Mouse (Mus musculus): ENCODE data around the gene Stx8.

Stx8 gene

GRCm38 (mm10) chr11:68035303-68035891, 69.4 kb downstream of the Stx8 start:
- DNase-seq (ENCODE audit: low read depth, low spot score): no peak

- peak; percentile 25 for DNase-seq (ENCODE audit: low read depth, low spot score)
These were observed 70.4 kb downstream of the Stx8 start for GRCm38 (mm10) chr11:68036133-68036959.

DNA sequence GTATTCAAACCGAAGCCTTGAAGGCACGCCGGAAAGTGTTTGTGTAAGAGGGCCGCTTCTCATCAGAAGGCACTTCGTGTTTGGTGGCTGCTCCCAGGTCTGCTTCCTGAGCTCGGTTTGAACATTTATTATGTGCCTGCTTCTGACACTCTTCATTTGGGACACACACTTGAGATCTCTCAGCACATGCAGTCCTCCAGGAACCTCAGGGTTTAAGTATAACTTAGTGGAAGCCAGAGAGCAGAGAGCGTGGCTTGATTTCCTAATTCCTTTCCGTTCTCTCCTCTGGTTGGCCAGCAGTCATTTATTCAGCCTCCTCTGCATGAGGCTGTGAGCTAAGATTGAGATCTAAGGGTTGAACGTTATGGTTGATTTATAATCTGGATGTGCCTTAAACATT, 71.1 kb downstream of the Stx8 start:
- DNase-seq (ENCODE audit: low read depth, low spot score): no peak

DNA sequence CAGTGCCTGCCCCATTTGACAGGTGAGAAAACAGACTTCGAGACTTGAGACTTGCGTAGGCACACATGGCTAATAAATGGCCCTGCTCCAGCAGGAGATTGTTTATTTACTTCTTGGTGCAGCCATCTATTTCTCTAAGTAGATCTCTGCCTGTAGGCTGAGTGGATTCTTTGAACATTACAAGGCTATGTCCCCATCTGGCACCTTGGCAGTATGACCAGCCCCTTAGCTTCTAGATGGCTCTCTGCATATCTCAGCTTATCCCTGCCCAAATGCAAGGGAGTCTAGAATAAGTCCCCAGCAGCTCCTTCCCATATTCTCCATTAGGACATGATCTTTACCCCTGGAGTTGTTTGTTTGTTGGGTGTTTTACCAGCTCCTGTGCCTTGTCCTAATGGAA, 72.1 kb downstream of the Stx8 start:
- no peak for DNase-seq (ENCODE audit: low read depth, low spot score)

DNA sequence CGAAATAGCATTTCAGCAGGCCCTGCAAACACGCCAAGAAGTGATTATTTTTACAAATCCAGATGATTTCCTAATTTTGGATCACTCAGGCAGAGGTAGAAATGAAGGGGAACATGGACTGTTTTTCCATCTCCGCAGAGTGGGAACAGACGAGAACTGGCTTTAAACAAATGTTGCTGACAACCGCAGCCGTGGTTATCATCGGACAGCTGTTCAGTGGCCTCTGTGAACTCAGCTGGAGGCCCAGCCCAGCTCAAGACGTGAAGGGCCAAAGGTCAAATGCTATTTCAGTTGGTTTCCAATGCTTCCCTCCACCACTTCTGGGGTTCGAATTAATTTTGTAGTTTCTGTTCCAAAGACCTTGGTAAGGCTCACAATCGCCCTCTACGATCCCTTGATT, 78.2 kb downstream of the Stx8 start:
- no peak for DNase-seq (ENCODE audit: low read depth, low spot score)

- DNase-seq (ENCODE audit: low read depth, low spot score): peak; percentile 16
These were observed 80.9 kb downstream of the Stx8 start for GRCm38 (mm10) chr11:68046916-68047315.

GRCm38 (mm10) chr11:68049261-68050165, 83.5 kb downstream of the Stx8 start:
- no peak for DNase-seq (ENCODE audit: low read depth, low spot score)

DNA sequence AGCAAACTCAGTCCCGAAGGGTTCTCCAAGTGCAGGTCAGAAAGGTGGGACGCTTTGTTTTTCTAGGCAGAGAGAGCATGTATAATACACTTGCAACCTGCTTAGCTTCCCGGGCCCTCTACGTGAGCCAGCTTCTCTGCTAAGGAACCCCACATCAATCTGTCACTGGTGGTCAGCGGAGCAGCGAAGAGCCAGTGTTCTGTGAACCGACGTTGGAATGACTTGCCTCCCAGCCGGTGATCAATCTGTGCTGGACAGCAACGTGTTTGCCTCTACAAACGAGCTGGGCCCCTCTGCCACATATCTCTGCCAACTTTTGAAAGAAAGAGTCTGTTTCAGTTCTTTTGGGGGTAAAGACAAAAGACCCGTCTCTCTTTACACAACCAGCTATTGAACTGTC, 84.7 kb downstream of the Stx8 start:
- DNase-seq (ENCODE audit: low read depth, low spot score): no peak

GRCm38 (mm10) chr11:68051305-68051704, 85.3 kb downstream of the Stx8 start:
- DNase-seq (ENCODE audit: low read depth, low spot score): no peak

- DNase-seq (ENCODE audit: low read depth, low spot score): no peak
These were observed 92.6 kb downstream of the Stx8 start for GRCm38 (mm10) chr11:68058466-68059201.

DNA sequence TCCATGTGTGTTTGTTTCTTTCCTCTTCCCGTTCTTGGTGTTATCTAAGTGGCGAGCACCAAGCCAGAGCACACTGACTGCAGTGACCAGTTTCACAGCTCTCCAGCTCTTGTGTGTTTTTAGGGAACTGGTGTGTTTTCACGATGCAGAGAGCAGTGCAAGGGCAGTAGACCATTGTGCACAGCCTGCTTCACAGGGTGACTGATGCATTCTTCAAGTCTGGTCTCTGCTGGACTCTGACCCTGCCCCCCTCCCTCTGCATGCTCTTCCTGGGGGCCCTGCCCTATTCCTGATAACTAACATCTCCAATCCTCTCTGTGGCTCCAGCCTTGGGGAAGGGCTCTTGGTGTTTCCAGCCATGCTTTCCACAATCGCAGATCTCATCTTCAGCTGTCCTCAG, 94.7 kb downstream of the Stx8 start:
- no peak for DNase-seq (ENCODE audit: low read depth, low spot score)

GRCm38 (mm10) chr11:68062116-68062515, 96.1 kb downstream of the Stx8 start:
- no peak for DNase-seq (ENCODE audit: low read depth, low spot score)

GRCm38 (mm10) chr11:68067806-68068205, 101.8 kb downstream of the Stx8 start:
- DNase-seq (ENCODE audit: low read depth, low spot score): no peak

DNA sequence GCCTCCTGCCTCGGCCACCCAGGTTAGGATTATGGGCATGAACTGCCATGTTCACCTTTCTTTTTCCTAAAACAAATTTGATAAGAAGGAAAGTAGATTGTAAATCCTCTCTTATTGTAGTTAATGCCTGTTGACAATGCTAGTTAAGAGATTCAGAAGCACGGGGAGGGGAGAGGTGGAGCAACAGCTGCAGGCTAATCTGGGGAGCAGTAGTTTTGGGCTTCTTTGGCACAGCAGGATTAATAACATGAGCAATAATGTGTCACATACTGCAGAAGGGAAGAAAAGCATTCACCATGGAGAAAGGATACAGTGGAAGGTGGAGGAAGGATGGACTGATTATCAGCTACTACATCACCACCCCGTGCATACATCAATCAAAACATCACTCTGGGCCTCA, 104.1 kb downstream of the Stx8 start:
- no peak for DNase-seq (ENCODE audit: low read depth, low spot score)

- no peak for DNase-seq (ENCODE audit: low read depth, low spot score)
These were observed 105.8 kb downstream of the Stx8 start for GRCm38 (mm10) chr11:68071836-68072235.

GRCm38 (mm10) chr11:68072597-68073210, 106.7 kb downstream of the Stx8 start:
- DNase-seq (ENCODE audit: low read depth, low spot score): no peak

- no peak for DNase-seq (ENCODE audit: low read depth, low spot score)
These were observed 108.7 kb downstream of the Stx8 start for GRCm38 (mm10) chr11:68074686-68075085.

DNA sequence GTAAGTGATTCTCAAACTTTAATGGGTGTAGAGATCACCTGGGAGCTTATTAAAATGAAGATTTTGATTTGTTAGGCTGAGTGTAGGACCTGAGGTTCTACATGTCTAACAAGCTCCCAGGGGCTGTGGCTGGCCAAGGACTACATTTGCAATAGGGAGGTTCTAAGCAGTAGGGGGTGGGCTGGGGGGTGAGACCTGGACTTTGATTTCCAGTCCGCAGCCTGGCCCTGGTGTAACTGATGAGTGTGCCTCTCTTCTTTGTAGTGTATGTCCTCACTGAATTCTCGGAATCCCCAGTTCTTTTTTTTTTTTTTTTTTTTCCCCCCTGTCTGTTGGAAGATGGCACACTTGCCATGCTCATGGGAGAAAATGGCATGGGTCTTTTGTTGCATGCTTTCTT, 109.3 kb downstream of the Stx8 start:
- DNase-seq (ENCODE audit: low read depth, low spot score): no peak

GRCm38 (mm10) chr11:68079756-68080155, 113.8 kb downstream of the Stx8 start:
- no peak for DNase-seq (ENCODE audit: low read depth, low spot score)

- peak; percentile 28 for DNase-seq (ENCODE audit: low read depth, low spot score)
These were observed 115.0 kb downstream of the Stx8 start for GRCm38 (mm10) chr11:68080999-68081398.

DNA sequence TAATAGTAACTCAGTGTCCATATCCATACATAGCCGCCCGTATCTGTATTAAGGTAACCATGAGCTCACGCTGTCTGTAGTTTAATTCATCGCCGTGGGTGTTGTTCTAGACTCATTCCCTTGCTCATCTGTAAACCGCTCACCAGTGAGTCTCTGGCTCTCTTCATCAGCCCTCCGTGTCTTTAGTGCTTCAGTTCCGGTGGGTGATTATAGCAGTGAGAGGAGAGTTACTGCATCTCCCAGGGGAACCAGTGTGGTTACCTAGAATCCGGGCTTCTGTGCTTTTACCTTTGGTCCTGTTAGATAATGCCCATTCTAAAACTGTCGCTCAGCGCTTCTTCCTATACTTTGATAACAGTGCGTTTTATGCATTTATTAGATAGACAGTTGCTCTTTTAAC, 116.8 kb downstream of the Stx8 start:
- no peak for DNase-seq (ENCODE audit: low read depth, low spot score)
